Mouse (Mus musculus) spleen, adult 2 months (tissue): ENCODE data around the gene Lrp6. TPM values are rescaled to one million over a fixed set of nuclear protein-coding genes. Genes with fewer than 3 reads are reported as not detected.

ENCODE experiments used
- DNase-seq, 2 experiments: peaks; one replicate each; pipeline versions ENCODE4 v3.0.0 to v3.0.0-alpha.2; 2012 to 2021; ENCODE audit warnings: low spot score in 2 of 2, low read depth in 1 of 2
- H3K27ac ChIP-seq: fragments of 200-500 bp; 2 replicates; pipeline ENCODE4 v1.5.1; 2012; ENCODE audit warnings: low read length, inconsistent platforms; ENCODE audit not compliant: insufficient read depth
- H3K27me3 ChIP-seq: fragments of 200-500 bp; 2 replicates; pipeline ENCODE4 v1.6.1; 2012; ENCODE audit warnings: mild to moderate bottlenecking, moderate library complexity, low read length, inconsistent platforms; ENCODE audit not compliant: control insufficient read depth, insufficient read depth
- H3K36me3 ChIP-seq: fragments of 200-500 bp; 2 replicates; pipeline ENCODE4 v1.6.1; 2012; ENCODE audit warnings: mild to moderate bottlenecking, low read length, inconsistent platforms; ENCODE audit not compliant: control insufficient read depth, insufficient read depth
- H3K4me1 ChIP-seq: fragments of 200-500 bp; 2 replicates; pipeline ENCODE4 v1.6.1; 2011; ENCODE audit warnings: inconsistent platforms; ENCODE audit not compliant: control insufficient read depth, insufficient read depth, insufficient read length
- H3K4me3 ChIP-seq: fragments of 200-500 bp; 2 replicates; pipeline ENCODE4 v1.5.1; 2011; ENCODE audit warnings: mild to moderate bottlenecking, inconsistent platforms; ENCODE audit not compliant: insufficient read depth, insufficient read length; ENCODE audit errors: extremely low read depth
- CTCF ChIP-seq: fragments of 200-500 bp; IDR thresholded peaks from 2 replicates; pipeline ENCODE4 v1.5.1; 2011; ENCODE audit warnings: mild to moderate bottlenecking, inconsistent platforms; ENCODE audit not compliant: insufficient read depth, insufficient read length, insufficient replicate concordance; ENCODE audit errors: extremely low read depth
- POLR2A ChIP-seq: fragments of 200-500 bp; IDR thresholded peaks from 2 replicates; pipeline ENCODE4 v1.6.1; 2011; ENCODE audit warnings: low read depth, low read length, inconsistent platforms
- WGBS: fragments of 180-500 bp; shearing (Covaris S2); methylation state at CpG from one replicate; pipeline ENCODE4 v1.1.7; 2018; 5-methylcytosine and 5-hydroxymethylcytosine counted together
- polyA plus RNA-seq: library from polyadenylated mRNA; depleted of rRNA; stranded (reverse); fragments of >200 nt; gene quantifications from 2 replicates; pipeline ENCODE4 v1.2.3, GENCODE M21; 2012

Lrp6 gene
- polyA plus RNA-seq, 1 experiment = 10.8 TPM

DNA sequence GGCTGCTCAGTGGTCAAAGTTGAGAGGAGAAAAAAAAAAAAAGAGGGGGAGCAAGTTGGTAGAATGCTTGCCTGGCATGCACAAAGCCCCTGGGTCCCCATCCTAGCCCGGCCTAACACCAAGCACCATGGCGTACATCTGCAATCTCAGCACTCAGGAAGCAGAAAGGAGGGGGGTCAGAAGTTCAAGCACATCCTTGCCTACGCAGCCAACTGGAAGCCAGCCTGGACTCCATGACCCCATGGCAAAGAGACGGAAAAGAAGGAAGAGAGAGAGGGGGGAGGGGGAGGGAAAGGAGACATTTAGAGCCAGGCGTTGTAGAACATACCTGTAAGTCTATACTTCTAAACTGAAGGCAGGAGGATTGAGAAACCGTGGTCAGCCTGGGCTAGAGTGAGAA, 39.8 kb upstream of the Lrp6 start:
- no peak for DNase-seq
- WGBS = 71% methylated on average over 6 of the region's 6 CpGs

DNA sequence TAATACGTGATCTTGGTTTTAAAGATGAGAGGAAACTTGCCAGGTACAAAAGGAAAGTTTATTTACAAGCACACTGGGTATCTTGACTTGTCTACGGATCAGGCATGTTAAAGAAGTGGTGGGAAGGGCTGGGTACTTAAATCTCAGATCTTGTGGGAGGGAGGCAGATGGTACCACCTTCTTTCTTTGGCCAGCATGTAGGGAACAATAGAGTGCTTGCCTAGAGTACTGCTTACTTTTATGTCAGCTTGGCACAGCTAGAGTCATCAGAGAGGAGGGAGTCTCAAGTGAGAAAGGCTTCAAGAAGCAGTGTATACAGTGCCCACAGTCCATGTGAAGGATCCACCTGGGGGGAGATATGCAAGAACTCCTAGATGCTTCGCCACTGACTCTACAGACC, 38.4 kb upstream of the Lrp6 start:
- Histone ChIP-seq H3K36me3 (no peaks in the 10 kb centered on the region), H3K4me3 (no peak overlapping the region), H3K4me1 (no peaks in the 10 kb centered on the region), H3K27ac (no peak overlapping the region), H3K27me3 (no peaks in the 10 kb centered on the region)
- DNase-seq = no peak
- TF ChIP-seq POLR2A (no peak), CTCF (no peak)
- whole genome bisulfite sequencing = 95% methylated on average over 3 of the region's 3 CpGs

More for the DNA sequence above, 39.8 kb upstream of the Lrp6 start:
- no peaks in the 10 kb centered on the region for H3K36me3 ChIP-seq
- no peak overlapping the region for H3K4me3 ChIP-seq
- TF ChIP-seq POLR2A = no peak
- TF ChIP-seq CTCF = no peak
- no peaks in the 10 kb centered on the region for H3K27me3 ChIP-seq
- no peak overlapping the region for H3K27ac ChIP-seq
- no peaks in the 10 kb centered on the region for H3K4me1 ChIP-seq

GRCm38 (mm10) chr6:134602371-134603003, 35.7 kb upstream of the Lrp6 start:
- TF ChIP-seq POLR2A (no peak), CTCF (no peak)
- WGBS = 78% methylated on average over 10 of the region's 10 CpGs
- H3K36me3 ChIP-seq = no peaks in the 10 kb centered on the region
- H3K27me3 ChIP-seq = no peaks in the 10 kb centered on the region
- no peaks in the 10 kb centered on the region for H3K4me1 ChIP-seq
- no peak overlapping the region for H3K27ac ChIP-seq
- no peak overlapping the region for H3K4me3 ChIP-seq
- DNase-seq = no peak

DNA sequence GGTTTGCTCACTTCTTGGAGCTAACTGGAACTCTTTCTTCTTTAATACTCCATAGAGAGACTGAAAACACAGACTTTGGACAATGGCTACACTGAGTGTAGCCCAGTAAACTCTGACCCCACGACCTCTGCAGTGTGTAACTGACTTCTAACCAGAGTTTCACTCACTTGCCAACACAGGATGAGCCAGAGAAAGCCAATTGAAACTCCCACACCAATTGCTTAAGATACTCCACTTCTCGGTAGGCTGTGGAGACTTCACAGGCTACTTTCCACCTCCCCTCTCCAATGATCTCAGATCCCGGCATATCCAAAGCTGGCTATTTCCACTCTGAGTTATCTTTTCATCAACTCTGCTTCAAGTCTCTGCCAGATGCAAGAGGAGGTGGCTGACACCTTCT, 35.0 kb upstream of the Lrp6 start:
- TF ChIP-seq POLR2A = no peak
- TF ChIP-seq CTCF = no peak
- Histone ChIP-seq H3K36me3 (no peaks in the 10 kb centered on the region), H3K27ac (no peak overlapping the region), H3K4me1 (no peaks in the 10 kb centered on the region), H3K27me3 (no peaks in the 10 kb centered on the region), H3K4me3 (no peak overlapping the region)
- WGBS = 76% methylated on average over 3 of the region's 3 CpGs
- DNase-seq = no peak

- H3K4me1 ChIP-seq = no peaks in the 10 kb centered on the region
- TF ChIP-seq POLR2A = no peak
- TF ChIP-seq CTCF = no peak
- no peak overlapping the region for H3K4me3 ChIP-seq
- DNase-seq = no peak
- no peak overlapping the region for H3K27ac ChIP-seq
- 81% methylated on average over 7 of the region's 7 CpGs for WGBS
- no peaks in the 10 kb centered on the region for H3K36me3 ChIP-seq
- H3K27me3 ChIP-seq = no peaks in the 10 kb centered on the region
Measured at GRCm38 (mm10) chr6:134601130-134601529, 34.4 kb upstream of the Lrp6 start.

DNA sequence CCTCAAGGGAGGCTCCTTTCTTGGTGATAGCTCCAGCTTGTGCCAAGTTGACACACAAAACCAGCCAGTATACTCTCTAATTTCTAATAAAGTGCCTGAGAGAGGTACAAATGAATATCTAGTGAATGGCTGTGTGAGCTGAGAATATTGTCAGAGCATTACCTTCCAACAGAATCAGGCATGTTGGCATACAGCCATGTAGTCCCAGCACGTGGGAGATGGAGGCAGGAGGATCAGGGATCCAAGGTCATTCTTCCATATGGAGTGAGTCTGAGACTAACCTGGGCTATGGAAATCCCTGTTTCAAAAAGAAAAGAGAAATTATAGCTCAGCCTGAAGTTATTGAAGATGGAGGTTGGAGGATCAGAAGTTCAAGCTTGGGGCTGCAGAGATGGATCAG, 32.5 kb upstream of the Lrp6 start:
- no peaks in the 10 kb centered on the region for H3K4me1 ChIP-seq
- no peaks in the 10 kb centered on the region for H3K27me3 ChIP-seq
- H3K36me3 ChIP-seq = no peaks in the 10 kb centered on the region
- WGBS = 83% methylated on average over 1 of the region's 1 CpGs
- DNase-seq = no peak
- H3K4me3 ChIP-seq = no peak overlapping the region
- H3K27ac ChIP-seq = no peak overlapping the region
- no peak for TF ChIP-seq CTCF
- TF ChIP-seq POLR2A = no peak

DNA sequence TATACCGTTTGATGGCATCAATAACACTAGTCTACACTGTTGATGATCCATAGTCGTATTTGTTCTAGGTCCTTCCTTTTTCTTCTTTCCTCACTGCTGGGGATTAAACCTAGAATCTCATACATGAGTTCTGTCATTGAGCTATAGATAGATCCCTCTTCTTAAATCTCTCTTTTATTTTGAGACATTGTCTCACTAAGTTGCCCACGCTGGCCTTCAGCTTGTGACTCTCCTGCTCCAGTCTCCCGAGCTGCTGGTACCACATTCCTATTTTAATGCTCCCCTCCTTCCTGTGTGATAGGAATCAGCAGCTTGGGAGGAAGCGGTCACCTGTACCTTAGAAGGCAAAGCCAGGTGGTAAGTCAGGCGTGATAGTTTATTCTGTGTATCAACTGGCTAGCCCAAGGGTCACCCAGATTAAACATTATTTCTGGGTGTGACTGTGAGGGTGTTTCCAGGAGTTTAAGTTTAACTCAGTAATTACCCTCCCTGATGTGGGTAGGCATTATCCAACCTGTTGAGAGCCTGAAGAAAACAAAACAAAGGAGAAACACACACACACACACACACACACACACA, 31.0 kb upstream of the Lrp6 start:
- Histone ChIP-seq H3K27ac (no peak overlapping the region), H3K36me3 (no peaks in the 10 kb centered on the region), H3K27me3 (no peaks in the 10 kb centered on the region), H3K4me1 (no peaks in the 10 kb centered on the region), H3K4me3 (no peak overlapping the region)
- WGBS = 89% methylated on average over 6 of the region's 6 CpGs
- TF ChIP-seq CTCF = no peak
- no peak for TF ChIP-seq POLR2A
- no peak for DNase-seq
